Mouse (Mus musculus) hindlimb bud, embryonic 11.5 days (tissue): ENCODE data around the gene Nsun2.
"Not testable (repeated sequence)": the region's sequence is repeated elsewhere in the genome, so short reads cannot be mapped to it uniquely, and the experiment has no call there.

Experiments
- DNase-seq: peaks from one replicate; pipeline ENCODE4 v3.0.0-alpha.2; 2012; ENCODE audit warnings: low read depth, low spot score; ENCODE audit errors: extremely low spot score

The Nsun2 gene

DNA sequence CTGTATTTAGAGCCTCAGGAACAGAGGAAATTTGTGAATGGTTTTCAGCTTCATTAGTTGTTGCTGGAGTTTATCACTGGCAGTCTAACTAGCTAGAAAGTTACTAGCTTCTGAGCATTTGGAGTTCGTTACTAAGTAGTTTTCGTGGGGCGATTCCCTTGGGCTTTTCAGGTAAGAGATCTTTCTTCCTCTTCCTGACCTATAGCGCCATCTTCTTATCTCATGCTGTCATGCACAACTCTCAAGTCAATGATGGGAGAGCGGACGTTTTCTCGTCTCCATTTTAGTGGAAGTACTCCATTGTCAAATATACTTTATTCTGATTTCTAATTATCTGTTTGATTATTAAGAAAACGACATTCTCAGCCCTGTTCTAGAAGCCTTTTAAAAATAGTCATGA is 16.4 kb downstream of the Nsun2 start:
- DNase-seq = no peak

DNA sequence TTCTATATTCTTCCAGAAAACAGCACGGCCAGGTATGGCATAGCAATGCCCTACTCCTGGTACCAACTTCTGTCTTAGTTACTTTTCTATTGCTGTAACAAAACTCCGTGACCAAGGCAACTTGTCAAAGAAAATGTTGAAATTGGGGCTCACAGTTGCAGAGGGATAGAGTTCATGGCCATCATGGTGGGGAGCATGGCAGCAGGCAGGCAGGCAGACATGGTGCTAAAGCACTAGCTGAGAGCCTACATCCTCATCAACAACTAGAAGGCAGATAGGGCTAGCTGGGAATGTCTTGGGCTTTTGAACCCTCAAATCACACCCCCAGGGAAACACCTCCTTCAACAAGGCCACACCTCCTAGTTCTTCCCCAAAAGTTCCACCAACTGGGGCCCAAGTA is 17.3 kb downstream of the Nsun2 start:
- no peak for DNase-seq

DNA sequence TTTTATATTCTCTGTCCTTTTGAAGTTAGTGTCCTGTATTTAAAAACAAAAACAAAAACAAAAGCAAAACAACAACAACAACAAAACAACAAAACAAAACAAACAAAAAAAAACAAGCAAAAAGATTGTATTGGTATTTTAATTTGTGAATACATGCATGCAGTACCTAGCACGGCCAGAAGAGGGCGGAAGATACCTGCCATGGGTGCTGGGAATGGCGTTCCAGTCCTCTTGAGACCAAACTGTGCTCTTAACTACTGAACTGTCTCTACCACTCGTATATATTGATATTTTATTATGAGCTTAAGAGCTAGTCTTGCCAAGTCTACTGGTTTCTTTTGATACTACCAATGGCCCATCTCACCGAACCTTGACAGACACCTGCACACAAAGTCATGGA is 19.5 kb downstream of the Nsun2 start:
- DNase-seq = no peak

DNA sequence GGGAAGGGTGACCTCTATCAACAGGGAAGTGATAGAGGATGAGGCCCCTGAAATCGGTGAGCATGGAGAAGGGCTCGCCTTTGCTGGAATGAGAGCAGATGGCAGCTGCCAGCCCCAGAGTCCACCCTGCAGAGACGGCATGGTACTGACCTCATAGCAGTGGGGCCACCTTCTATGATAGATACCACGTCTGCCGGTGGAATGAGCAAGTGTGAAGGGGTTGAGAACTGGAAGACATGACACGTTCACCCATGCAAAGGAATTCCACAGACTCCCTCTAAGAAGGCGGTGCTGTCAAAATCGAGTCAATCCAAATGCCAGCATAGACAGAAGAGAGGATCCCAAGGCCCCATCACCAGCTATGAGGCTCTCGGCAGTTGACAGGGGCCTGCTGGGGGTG is 20.7 kb downstream of the Nsun2 start:
- DNase-seq = no peak

DNA sequence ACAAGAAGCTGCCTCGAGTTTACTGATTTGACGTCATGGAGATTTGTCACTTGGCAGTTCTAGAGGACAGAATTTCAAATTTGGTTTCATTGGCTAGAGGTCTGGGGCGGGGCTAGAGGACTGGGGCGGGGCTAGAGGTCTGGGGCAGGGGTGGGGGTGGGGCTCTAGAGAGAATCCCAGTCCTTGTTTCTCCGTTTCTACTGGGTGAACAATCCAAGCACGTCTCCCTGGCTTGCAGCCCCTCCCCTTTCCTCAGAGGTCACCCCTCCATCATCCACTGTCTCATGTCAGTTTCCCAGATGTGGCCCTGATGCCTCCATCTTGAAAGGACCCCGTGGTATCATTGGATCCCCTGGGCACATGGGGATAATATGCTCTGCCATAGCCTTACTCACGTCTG is 21.5 kb downstream of the Nsun2 start:
- no peak for DNase-seq

DNA sequence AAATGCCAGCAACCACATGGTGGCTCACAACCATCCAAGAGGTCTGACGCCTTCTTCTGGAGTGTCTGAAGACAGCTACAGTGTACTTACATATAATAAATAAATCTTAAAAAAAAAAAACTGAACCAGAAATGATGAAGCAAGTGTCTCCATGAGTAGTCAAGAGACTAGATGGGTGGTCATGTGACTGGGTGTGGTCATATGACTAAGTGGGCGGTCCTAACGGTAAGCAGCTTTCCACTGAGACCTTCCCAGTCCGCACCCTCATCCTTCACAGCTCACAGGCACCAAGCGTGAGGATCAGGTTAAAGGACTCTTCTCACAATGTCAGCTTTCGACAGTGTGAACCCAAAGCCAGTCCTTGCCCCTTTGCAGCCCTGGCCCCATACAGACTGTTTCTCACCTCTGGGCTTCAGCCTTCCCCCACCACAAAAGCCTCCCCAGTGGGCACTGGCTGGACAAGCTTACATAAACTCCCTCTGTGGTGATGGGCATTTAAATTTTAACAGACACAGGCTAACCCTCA is 22.5 kb downstream of the Nsun2 start:
- DNase-seq = no peak

DNA sequence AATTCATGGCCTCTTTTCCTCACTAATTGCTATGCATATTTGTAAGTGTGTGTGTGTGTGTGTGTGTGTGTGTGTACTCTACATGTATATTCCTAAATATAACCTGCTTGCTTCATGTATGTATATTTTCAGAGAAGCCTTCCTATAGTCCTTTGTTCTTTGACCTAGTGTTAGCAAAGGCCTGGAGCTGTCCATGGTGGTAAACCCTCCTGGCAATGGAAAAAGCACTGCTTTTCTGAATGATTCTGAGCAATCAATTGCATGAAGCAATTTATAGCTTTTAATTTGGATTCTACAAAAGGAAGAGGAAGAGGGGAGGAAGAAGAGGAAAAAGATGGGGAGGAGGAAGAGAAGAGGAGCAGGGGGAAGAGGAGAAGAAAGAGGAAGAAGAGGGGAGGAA is 23.2 kb downstream of the Nsun2 start:
- no peak for DNase-seq

DNA sequence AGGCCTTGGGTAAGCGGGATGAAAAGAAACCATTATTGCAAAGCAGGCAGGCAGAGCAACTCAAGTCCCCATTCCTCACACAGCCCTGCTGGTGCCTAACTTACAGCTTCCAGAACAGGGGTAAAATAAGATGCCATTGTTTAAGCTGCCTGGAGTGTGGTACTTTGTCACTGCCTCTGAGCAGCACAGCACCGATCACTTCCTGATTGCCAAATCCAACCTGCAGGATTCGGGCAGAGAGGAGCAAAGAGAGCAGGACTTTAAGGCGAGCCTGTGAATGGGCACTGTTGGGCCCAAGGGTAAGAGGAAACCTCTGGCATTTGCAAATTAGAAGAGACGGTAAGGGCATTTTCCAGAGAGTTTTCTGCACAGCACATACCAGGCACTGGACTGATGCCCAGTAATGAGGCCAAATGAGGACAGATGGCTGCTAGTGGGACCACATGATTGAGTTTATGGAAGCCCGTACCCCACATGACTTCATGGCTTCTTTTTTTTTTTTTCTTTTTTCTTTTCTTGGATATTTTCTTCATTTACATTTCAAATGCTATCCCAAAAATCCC is 24.6 kb downstream of the Nsun2 start:
- DNase-seq = no peak

DNA sequence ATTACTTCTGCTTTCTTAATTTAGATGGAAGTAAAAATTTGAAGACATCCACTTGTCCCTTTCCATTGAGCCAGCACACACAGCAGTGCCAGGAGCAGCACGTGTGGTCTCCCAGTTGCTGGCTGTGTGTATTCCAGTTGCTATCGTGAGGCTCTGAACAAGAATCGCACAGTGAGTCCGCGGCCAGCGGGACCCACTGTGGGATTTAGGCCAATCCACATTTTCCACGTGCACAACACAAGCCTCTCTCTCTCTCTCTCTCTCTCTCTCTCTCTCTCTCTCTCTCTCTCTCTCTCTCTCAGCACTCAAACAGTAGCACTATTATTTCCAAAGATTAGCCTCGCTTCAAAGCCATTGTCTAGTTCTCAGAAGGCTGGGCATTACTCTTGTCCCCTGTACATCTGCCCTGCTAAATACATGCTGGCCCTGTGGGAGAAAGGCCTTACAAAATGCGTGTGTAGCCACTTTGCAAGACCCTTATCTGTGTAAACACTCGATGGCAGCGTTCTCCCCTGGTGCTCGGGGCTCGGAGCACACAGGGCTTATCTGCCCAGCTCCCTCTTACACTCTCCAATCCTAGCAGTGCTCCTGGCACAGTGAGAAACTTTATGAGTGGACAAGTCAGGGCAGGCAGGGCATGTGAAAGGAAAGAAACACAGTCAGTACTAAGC is 25.9 kb downstream of the Nsun2 start:
- no peak for DNase-seq

DNA sequence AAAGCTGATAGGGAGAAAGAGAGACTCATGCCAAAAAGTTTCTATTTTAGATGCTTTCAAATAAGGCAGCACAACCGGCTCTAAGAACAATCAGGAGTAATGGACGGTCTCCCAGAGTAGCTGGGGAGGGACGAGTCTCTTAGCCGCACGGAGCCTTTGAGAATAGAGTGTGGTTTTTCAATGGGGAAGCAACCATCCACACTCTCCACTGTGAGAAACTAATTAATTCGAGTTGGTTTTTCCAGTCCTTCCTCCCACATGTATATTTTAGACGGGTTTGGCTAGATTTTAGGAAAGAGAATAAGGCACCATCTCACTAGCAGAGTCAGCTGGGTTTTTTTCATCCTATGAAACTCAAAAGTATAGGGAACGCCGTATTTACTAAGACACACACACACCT is 28.5 kb downstream of the Nsun2 start:
- DNase-seq = no peak

DNA sequence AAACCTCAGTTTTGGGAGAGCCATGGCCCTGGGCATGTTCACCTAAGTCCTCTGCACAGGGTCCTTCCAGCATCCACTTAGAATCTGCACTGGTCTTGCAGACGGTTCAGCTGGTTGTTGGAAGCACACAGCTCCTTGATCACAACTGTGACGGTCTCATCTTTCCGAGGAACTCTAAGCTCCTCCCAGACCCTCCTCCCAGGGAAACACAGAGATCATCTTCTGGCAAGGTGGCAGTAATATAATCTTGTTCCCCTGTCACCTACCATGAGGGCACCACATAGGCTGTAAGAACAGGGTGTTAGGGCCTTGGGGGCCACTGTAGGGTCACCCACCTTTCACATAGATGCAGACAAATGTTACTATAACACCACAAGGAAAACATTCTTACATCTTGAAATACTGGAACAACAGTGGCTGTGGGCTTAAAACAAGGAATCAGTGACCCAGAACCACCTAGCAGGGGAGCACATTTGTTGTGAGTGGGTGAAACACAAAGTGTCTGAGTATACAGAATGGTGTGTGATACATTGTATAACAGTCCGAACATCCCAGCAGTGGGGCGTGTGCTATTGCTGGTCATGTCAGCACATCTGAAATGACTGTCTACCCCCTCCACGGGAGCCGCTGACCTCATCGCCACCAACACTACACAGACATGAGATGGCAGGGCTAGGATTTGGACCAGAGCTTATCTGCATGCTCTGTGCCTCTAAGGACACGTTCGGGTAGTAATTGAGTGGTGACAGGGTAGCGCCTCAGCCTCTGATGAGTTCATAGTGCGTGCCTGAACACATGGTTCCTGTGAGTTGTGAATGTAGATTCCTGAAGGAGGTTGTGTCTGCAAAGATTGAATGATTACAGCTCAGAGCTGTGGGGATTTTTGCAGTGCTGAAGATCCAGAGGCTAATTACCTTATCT is 29.4 kb downstream of the Nsun2 start:
- no peak for DNase-seq

DNA sequence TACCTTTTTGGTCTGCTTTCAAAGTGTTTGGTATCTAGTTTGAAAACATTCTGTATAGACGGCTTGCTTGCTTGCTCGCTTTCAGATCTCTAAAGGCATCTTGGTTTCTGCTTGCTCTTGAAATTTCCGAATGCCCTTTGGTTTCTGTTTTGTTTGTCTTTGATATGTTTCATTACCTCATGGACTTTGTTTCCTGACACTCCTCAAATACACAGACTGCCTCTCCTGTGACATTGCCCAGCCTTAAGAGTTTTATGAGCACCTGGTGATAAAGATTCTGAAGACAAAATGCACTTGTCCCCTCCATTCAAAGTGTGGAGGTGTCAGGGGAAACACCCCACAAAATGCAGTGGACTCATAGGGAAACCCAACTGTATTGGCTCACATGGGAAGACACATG is 30.4 kb downstream of the Nsun2 start:
- DNase-seq = no peak

DNA sequence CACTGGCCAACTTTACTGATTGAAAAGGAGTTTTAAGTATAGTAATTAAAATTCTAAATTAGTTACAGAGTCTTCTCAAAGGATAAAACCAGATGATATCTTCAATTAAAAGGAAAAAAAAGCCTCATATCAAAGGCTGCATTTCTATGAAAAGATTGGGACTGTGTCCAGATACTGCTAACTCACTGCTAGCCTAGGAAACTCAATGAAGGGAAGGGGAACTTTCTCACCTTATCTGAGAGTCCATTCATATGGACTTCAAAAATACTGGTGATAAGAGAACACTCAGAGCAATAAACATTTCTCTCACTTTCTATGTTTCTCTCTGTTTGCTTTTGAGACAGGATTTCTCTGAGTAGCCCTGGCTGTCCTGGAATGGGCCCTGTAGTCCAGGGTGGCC is 31.0 kb downstream of the Nsun2 start:
- DNase-seq = no peak

DNA sequence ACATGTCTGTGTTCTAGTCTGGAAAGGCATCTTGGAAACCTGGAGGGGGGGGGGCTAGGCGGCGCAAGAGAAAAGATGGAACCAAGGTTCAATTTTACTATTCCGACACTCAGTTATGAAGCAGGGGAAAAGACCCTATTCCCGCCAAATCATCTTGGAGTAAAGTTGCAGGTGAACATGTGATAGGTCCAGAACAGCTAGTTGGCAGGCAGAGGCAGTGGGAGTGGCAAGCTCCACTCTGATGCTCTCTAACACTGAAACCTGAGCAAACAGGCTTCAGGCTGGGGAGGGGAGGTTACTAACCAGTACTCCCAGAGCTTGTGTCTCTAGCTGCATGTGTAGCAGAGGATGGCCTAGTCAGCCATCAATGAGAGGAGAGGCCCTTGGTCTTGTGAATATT is 31.9 kb downstream of the Nsun2 start:
- not testable (repeated sequence) for DNase-seq

DNA sequence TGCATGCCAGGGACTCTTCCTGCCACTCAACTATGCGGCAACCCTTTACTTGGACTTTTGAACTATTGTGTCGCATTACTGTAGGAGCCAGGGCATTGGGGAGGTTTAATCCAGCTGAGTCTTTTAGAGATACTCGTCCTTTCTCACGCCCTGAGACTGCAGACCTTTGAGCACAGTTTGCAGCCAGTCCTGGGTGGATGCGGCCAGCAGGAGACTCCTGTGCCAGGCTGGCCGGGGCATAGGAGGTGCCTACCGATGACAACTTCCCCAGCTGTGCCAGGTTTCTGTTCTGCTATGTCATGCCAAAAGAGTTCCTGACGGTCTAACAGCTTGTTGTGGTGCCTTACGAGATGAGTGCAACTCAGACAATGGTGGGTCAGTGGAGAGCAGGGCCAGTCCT is 35.7 kb downstream of the Nsun2 start:
- no peak for DNase-seq

DNA sequence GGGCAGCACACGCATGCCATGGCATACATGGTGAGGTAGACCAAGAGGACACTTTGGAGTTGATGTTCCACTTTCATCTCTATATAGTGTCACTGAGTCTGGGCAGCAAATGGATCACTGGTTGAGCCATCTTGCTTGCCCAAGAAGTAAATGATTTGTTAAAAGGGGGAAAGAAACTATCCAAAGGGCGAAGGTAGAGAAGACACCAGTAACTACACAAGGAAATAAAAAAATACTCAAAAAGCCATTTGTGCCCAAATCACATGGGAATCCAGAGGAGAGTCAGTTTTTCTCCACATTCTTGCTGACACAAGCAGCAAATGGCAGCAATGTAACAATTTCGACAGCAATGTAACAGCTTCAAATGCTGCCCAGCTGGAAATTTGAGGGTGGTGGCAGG is 39.0 kb downstream of the Nsun2 start:
- no peak for DNase-seq

DNA sequence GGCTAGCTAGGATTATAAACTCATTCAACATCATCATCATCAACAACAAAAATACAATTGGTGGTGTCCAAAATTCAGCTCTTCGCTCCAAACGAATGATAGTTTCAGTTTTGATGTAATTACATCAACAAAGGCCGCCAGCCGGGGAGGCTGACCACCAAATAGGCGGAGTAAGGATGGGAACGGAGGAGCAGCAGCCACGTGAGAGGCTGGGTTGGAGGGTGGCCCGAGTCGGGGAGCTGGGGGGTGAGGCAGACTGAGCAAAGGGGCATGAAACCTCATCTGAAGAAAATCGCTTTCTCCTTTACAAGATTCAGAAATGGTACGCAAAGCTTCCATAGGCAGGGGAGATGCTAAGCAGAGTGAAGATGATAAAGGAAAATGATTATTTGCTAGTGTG is 43.1 kb downstream of the Nsun2 start:
- DNase-seq = no peak

DNA sequence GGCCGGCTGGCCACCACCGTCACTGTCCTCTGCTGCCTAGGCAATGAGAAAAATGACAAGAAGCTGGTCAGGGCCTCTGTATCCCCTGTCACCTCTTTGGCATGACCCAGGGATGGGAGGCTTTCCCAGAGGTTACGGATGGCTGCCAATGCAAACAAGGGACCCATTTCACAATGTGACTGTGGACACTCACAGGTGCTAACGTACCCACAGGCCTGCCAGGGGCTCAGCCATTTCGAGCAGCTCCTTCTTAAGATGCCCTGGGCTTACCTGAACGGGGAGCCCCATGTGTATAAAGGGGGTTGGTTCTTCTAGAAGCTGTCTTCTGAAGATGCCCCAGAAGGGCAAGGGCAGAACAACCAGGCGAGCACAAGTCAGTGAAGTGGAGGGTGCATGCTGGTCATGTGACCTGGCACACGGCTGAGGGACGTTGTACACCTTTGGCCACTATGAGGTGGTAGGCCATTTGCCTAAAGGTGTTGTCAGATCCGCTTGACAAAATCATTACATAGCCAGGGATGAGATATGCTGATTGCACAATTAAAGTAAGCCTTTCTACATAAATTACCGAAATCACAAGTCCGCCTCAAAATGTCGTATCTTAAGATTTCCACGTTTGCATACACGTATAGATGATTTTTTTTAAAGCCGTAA is 43.8 kb downstream of the Nsun2 start:
- DNase-seq = no peak

DNA sequence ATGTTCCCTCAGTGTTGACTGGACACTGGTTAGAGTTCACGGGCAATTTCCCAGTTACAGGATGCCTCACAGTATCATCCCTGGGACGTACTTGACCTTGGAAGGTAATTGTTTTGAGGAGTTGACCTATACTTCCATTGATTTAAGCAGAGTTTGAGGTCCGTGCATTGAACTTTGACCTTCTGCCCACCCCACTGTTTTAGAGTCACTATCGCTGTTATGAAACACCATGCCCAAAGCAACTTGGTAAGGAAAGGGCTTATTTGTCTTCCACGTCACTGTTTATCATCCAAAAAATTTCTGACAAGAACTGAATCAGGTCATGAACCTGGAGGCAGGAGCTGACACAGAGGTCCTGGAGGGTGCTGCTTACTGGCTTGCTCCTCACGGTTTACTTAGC is 48.9 kb downstream of the Nsun2 start:
- no peak for DNase-seq

DNA sequence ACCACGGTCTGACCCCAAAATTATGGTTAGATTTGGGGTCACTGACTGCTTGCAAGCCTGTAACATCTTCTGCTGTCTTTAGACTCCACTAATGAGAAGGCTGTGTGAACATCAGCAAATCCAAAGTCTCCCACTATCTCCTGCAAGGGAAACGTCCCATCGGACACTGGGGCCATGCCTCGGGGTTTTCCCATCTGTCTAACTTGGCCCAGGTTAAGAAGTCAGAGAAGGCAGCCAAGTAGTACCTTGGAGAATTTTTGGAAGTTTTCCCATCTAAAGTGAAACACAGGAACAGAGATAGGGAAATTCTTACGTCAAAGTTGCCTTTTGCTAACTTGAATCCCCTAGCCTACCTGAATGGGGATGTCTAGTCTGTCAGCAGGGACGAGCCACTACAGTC is 50.0 kb downstream of the Nsun2 start:
- no peak for DNase-seq

DNA sequence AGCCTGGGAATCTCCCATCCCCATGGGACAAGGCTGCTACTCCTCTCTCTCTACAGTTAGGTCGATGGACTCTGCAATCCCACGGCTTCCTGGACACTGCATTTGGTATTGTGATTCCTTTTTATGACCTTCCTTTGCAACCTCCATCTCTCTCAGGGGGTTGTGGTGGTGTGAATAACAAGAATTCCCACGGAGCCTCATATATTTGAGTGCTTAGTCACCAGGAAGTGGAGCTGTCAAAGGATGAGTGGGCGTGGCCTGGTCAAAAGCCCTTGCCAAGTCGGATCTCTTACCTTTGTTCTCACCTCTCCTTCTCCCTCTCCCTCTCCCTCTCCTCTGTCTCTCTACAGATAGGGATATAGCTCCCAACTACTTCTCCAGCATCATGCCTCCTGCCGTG is 52.3 kb downstream of the Nsun2 start:
- no peak for DNase-seq

DNA sequence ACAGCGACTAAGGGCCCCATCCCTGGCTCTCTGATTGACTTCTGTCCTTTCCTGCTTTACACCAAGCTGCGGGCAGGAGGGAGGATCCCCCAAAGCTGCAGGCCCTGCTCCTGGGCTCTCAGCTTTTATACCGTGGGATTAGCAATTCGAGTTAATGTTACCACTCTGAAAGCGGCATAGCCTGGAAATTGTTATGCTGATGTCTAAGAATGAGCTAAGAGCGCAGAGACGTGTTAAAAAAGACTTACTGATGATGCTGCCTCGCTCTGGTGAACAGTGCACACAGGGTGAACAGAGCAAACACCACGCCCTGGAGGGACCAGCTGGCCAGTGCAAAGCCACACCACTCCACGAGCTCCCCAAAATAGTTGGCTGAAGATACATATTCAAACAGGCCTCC is 52.8 kb downstream of the Nsun2 start:
- no peak for DNase-seq
